Mouse (Mus musculus) stomach, postnatal 0 days (tissue): ENCODE data around the gene Cfap20.

Source experiments
- CTCF ChIP-seq: IDR thresholded peaks from 2 replicates; pipeline ENCODE4 v1.5.1; 2016; ENCODE audit warnings: antibody characterized with exemption, low read depth, mild to moderate bottlenecking, moderate library complexity
- EP300 ChIP-seq: optimal IDR thresholded peaks from 2 replicates; pipeline ENCODE3; 2016; ENCODE audit warnings: antibody characterized with exemption

DNA sequence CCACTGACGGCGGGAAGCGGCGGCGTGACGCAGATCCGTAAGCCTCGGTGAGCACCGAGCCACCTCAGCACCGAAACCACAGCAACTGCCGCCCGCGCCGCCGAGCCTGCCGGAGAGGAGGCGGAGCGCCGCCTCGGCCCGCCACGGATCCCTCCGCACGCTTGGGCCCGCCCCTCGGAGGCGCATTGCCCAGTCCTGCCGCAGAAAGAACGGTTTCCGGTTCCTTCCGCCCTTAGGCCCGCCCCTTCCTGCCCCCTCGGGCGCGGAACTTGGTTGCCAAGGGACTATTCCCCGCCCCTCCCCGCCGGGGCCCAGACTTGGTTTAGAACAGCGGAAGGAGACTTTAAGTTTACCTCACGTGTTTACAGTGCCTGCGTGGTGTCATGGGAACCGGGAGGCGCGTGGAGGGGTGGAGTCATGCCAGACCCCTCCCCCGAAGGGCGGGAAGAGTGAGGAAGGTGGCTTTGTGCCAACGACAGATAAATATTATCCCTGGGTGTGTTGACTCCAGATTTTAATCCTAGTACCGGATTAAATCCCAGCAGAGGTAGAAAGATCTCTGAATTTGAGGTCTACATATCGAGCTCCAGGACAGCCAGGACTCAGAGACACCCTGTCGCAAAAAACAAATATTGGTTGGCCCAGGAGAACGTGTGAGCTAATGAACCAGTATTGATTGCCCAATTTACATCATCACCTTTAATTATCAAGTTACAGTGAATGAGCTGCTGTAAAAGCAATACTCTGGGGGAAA lies at the start of gene Cfap20:
- TF ChIP-seq EP300: no peak
- peak; percentile 7 for TF ChIP-seq CTCF
